Mouse (Mus musculus) thymus, adult 2 months (tissue): ENCODE measurements around the gene Lcp2. TPM values are rescaled to one million over a fixed set of nuclear protein-coding genes. Genes with fewer than 3 reads are reported as not detected.
A peak's percentile ranks its signal among the peaks of the same experiment; 100 is the strongest.

Experiments used
- DNase-seq: peaks from one replicate; pipeline ENCODE4 v3.0.0; 2021
- H3K27ac ChIP-seq: fragments of 200-500 bp; 2 replicates; pipeline ENCODE4 v1.5.1; 2012; ENCODE audit warnings: low read length, control low read depth; ENCODE audit not compliant: control insufficient read depth, insufficient read depth
- H3K27me3 ChIP-seq: fragments of 200-500 bp; 2 replicates; pipeline ENCODE4 v1.6.1; 2012; ENCODE audit warnings: mild to moderate bottlenecking, low read length, moderate library complexity, mixed read lengths; ENCODE audit not compliant: control insufficient read depth, insufficient read depth
- H3K36me3 ChIP-seq: fragments of 200-500 bp; 2 replicates; pipeline ENCODE4 v1.6.1; 2012; ENCODE audit warnings: mild to moderate bottlenecking, low read length, moderate library complexity; ENCODE audit not compliant: control insufficient read depth, insufficient read depth
- H3K4me1 ChIP-seq: fragments of 200-500 bp; replicated peaks from 2 replicates; pipeline ENCODE4 v1.6.1; 2012; ENCODE audit warnings: low read length; ENCODE audit not compliant: control insufficient read depth, insufficient read depth
- H3K4me3 ChIP-seq: fragments of 200-500 bp; 2 replicates; pipeline ENCODE4 v1.5.1; 2012; ENCODE audit warnings: mild to moderate bottlenecking, low read length, control low read depth, moderate library complexity; ENCODE audit not compliant: control insufficient read depth, insufficient read depth
- CTCF ChIP-seq: fragments of 200-500 bp; IDR thresholded peaks from 2 replicates; pipeline ENCODE4 v1.5.1; 2012; ENCODE audit warnings: mild to moderate bottlenecking, control low read depth, low read length, moderate library complexity, borderline replicate concordance; ENCODE audit not compliant: control insufficient read depth, poor library complexity, insufficient read depth; ENCODE audit errors: extremely low read depth
- POLR2A ChIP-seq: fragments of 200-500 bp; IDR thresholded peaks from 2 replicates; pipeline ENCODE4 v1.6.1; 2012; ENCODE audit warnings: mild to moderate bottlenecking, low read length, control low read depth, moderate library complexity; ENCODE audit not compliant: control insufficient read depth, poor library complexity, insufficient read depth; ENCODE audit errors: extremely low read depth
- WGBS: fragments of 180-500 bp; shearing (Covaris S2); methylation state at CpG from one replicate; pipeline ENCODE4 v1.1.7; 2018; 5-methylcytosine and 5-hydroxymethylcytosine counted together
- polyA plus RNA-seq: library from polyadenylated mRNA; depleted of rRNA; stranded (reverse); fragments of >200 nt; gene quantifications from 2 replicates; pipeline ENCODE4 v1.2.3, GENCODE M21; 2012

The Lcp2 gene
- polyA plus RNA-seq, 1 experiment, result 153 TPM

GRCm38 (mm10) chr11:34025091-34025490 is 21.6 kb upstream of the Lcp2 start:
- Histone ChIP-seq H3K27ac (no peak overlapping the region), H3K4me1 (no peaks in the 10 kb centered on the region), H3K36me3 (no peaks in the 10 kb centered on the region), H3K27me3 (no peaks in the 10 kb centered on the region), H3K4me3 (no peak overlapping the region)
- 100% methylated on average over 1 of the region's 1 CpGs for WGBS
- no peak for DNase-seq
- TF ChIP-seq POLR2A (no peak), CTCF (no peak)

- WGBS, result 93% methylated on average over 5 of the region's 5 CpGs
- Histone ChIP-seq H3K27me3 (no peaks in the 10 kb centered on the region), H3K36me3 (no peaks in the 10 kb centered on the region), H3K27ac (no peak overlapping the region), H3K4me1 (peaks cover 30% of the 10 kb centered on the region), H3K4me3 (no peak overlapping the region)
- no peak for TF ChIP-seq CTCF
- TF ChIP-seq POLR2A, result no peak
- no peak for DNase-seq
These were observed 17.1 kb upstream of the Lcp2 start for GRCm38 (mm10) chr11:34029658-34030057.

- Histone ChIP-seq H3K27me3 (no peaks in the 10 kb centered on the region), H3K4me1 (peaks cover 30% of the 10 kb centered on the region), H3K36me3 (no peaks in the 10 kb centered on the region), H3K4me3 (no peak overlapping the region), H3K27ac (peak overlapping the region; percentile 59)
- TF ChIP-seq CTCF (no peak), POLR2A (no peak)
- 25% methylated on average over 8 of the region's 8 CpGs for WGBS
- DNase-seq, result peak; percentile 72
These were observed 15.5 kb upstream of the Lcp2 start for GRCm38 (mm10) chr11:34031015-34031805.

DNA sequence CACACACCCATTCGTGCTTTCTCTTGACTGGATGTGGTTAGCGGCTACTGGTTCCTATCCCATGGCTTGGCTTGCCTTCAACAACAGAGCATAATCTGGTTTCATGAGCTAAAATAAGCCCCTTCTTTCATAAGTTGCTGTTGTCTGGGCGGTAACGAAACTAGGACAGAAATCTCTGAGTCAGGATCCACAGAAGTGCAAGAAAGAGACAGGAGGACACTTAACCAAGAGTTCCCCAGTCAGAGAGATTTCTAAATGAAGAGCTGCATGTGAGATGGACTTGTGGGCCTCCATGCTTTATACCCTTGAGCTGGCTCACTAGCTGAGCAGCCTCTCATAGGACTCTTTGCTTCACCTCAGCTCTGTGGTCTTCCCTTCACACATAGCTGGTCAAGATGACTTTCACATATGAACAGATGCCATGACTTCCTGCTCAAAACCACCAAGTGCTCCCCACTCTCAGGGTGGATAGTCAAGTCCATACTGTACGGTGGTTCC is 12.7 kb upstream of the Lcp2 start:
- Histone ChIP-seq H3K27me3 (no peaks in the 10 kb centered on the region), H3K4me1 (peaks cover 34% of the 10 kb centered on the region), H3K36me3 (no peaks in the 10 kb centered on the region), H3K4me3 (no peak overlapping the region), H3K27ac (no peak overlapping the region)
- no peak for DNase-seq
- no peak for TF ChIP-seq POLR2A
- TF ChIP-seq CTCF, result no peak
- 8% methylated on average over 5 of the region's 5 CpGs for WGBS

DNA sequence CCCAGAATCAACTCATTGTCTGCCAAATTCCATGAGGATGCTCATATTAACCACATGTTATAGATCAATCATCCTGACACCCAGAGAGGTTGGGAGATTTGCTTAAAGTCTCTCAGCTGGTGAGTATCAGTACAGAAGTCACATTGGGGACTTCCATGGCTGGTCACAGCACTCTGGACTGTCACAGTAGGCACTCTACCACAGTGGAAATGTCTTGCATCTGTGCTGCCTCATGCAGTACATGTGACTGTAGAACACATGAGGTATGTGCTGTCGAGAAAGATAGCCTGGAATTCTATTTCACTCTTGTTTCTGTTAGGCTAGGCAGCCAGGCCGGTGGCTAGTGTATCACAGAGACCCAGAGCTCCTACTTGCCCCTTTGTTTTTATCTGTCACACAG is 11.9 kb upstream of the Lcp2 start:
- Histone ChIP-seq H3K27me3 (no peaks in the 10 kb centered on the region), H3K27ac (no peak overlapping the region), H3K4me1 (peaks cover 40% of the 10 kb centered on the region), H3K36me3 (no peaks in the 10 kb centered on the region), H3K4me3 (no peak overlapping the region)
- TF ChIP-seq POLR2A, result no peak
- 90% methylated on average over 2 of the region's 2 CpGs for WGBS
- no peak for DNase-seq

- peaks cover 38% of the 10 kb centered on the region for H3K4me1 ChIP-seq
- H3K27ac ChIP-seq, result no peak overlapping the region
- TF ChIP-seq POLR2A (no peak), CTCF (no peak)
- no peaks in the 10 kb centered on the region for H3K27me3 ChIP-seq
- no peak overlapping the region for H3K4me3 ChIP-seq
- DNase-seq, result no peak
- WGBS, result 94% methylated on average over 5 of the region's 5 CpGs
- no peaks in the 10 kb centered on the region for H3K36me3 ChIP-seq
These were observed 10.6 kb upstream of the Lcp2 start for GRCm38 (mm10) chr11:34035909-34036658.
